Mouse (Mus musculus) megakaryocyte-erythroid progenitor cell, adult 5-6 weeks (primary cell): ENCODE results near the gene Cenpb. TPM values are rescaled to one million over a fixed set of nuclear protein-coding genes. Genes with fewer than 3 reads are reported as not detected.
A peak's percentile ranks its signal among the peaks of the same experiment; 100 is the strongest.

Experiments used
- ATAC-seq: replicated peaks from 2 replicates; pipeline ENCODE4 v1.8.0; 2016; ENCODE audit warnings: mild to moderate bottlenecking, inconsistent platforms; ENCODE audit not compliant: severe bottlenecking, poor library complexity, low FRiP score, low TSS enrichment
- total RNA-seq, 2 experiments: library from RNA; stranded (forward) in 1 of 2; stranded (reverse) in 1 of 2; fragments of 200-1000, 215-1000 nt in 1 of 2; fragments of >200 nt in 1 of 2; fragmentation: Nextera tagmentation in 1 of 2; gene quantifications; 2 replicates each; pipeline ENCODE4 v1.2.3; 2014 to 2017

Gene Cenpb
- total RNA-seq, 2 experiments from 2014 or later: 6.8 to 8.8 TPM

DNA sequence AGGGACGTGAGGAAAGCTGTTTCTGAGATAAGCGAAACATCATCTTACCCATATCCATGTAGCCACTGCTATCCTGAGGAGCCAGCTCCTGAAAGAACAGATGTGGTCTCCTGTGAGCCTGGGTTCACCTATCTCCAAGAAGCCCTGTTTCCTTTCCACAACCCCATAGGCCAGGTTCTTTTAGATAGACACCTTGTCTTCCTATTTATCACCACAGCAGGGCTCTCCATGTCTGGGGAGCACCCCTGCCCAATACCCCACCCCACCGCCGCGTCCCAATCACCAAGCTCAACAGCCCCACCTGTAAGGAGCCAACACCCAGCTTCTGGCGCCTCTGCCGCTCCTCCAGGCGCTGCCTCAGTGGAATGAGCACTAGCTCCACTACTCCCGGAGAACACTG lies 7.5 kb downstream of the Cenpb start:
- ATAC-seq: 0 out of 2 replicates have a peak, but pooled peaks have one; percentile 16

DNA sequence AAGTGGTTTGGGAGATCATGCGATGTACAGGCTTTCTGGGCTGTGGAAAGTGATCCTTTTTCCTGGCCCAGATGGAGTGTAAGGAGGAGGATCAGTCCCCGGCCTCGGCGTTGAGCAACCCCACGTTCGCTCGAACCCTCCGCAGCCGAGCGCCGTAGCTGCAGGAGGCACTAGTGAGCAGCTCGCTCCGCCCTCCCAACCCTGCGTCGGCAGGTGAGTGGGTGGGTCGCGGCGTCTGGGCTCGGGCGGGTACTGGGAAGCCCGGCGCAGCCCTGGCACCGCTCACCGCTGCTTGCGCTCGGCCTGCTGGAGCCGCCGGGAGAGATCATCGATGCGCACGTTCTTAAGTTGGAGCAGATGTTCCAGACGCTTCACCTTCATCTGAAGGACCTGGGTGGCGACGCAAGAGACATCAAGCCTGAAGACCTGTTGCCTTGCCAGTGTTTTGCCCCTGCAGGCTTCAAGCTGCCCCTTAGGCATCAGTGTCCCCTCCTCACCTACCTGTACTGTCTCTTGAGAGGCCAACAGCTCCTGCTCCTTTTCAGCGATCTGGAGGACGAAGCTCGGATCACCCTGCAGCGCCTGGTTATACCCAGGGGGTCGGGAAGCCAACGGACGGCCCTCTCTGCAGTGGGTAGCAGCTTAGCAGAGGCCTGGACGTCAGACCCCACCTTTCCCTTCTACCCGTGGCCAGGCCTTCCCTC lies 8.3 kb downstream of the Cenpb start:
- ATAC-seq: no peak

DNA sequence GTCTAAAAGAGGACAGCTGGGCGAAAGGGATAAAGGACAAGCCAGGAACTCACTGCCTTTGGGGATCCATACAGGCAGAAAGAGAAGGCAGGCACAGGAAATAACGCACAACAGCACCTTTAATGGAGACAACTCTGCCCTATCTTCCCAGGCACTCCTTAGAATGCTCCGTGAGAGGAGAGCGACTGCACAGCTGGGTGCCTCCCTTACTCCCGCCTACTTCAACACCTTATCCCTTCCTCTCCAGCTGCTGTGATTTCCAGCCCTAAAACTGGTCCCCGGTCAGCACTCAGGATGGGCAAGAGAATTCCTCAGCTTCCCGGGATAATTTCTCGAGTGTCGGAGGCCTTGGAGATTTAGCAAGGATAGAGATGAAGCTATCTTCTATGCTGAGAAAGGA lies 8.9 kb downstream of the Cenpb start:
- ATAC-seq: 0 out of 2 replicates have a peak, but pooled peaks have one; percentile 6

DNA sequence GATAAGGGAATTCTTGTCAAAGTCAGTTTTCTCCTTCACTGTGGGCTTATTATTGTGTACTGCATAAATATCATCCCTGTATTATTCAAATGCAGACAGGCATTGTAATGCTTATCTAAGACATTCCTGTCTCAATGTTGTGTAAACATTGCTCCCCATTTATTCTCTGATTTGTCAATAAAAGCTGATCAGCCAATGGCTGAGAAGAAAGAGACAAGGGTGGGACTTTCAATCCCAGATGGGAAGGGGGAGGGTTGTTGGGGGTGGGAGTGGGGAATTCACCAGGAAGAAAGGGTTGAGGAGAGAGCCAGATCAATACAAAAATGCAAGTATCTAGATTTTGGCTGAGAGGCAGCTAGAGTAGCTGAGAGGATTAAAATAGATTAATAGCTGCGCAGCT lies 11.0 kb downstream of the Cenpb start:
- no peak for ATAC-seq

DNA sequence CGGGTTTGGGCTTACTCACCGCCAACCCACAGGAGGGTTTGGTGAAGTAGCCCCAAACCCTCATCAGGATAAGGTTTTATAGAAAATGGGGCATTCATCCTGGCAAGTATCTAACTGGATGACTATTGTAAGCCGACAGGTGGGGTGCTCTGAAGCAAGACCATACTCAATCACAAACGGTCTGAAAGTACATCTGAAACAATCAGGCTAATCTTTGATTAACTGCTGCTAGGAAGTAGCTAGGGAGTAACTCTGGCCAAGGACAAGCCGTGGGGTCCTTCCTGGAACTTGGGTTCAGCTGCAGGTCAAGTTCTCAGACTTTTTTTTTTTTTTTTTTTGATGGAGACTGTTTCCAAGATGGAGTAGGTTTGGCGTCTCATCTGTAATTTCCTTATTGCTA lies 11.9 kb downstream of the Cenpb start:
- ATAC-seq: no peak

DNA sequence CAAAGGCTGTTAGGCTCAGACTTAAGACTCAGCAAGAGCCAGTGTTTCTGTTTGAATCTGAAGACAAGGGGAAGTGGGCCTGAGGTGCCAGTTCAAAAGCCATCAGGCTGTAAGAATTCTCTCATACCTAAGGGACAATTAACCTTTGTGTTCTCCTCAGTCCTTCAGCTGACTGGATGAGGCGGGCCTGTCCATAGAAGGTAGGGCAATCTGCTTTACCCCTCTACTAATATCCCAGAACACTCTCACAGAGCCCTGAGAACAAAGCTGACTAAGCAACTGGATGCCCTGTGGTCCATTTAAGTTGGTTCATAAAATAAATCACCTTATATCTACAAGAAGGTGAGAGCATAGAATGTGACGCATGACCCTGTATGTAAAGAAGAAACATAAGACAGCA lies 13.7 kb downstream of the Cenpb start:
- no peak for ATAC-seq

DNA sequence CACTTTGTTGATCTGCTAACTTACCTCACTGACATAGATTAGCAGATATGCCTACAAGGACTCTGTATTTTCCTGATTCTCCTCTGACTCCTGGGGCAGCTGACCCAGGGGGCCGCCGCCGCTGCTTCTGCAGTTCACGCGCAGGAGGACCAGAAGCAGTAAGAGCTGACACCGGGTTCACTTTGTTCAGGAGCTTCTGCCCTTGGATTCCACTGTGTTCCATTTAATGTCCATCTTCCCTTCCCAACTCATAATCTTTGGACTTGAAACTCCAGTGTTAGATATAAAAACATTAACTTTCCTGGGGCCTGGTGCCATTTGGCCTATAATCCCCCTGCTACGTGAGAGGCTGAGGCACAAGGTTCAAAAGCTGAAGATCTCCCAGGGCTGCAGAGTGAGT lies 15.9 kb downstream of the Cenpb start:
- no peak for ATAC-seq

DNA sequence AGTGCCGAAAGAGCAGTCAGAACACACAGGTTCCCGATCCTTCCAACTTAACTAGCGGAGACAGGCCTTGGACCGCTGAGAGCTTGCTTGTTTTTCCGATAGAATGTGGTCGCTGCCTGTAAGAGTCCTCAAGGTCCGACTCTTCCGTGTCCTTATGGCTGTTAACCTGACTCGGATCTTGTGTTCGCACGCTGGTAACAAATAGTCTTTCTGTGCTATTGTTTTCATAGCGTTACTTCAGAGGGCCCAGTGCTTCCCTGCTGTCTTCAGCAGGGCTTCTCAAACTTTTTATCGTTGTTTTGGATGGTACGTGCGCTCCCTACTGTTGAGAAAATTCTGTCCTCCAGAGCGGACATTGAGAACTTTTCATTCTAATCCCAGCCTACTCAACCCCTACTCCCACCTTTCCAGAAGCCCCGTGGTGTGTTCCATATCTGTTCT lies 19.2 kb downstream of the Cenpb start:
- ATAC-seq: peak; percentile 16; the same call in 1 of the 2 replicates

DNA sequence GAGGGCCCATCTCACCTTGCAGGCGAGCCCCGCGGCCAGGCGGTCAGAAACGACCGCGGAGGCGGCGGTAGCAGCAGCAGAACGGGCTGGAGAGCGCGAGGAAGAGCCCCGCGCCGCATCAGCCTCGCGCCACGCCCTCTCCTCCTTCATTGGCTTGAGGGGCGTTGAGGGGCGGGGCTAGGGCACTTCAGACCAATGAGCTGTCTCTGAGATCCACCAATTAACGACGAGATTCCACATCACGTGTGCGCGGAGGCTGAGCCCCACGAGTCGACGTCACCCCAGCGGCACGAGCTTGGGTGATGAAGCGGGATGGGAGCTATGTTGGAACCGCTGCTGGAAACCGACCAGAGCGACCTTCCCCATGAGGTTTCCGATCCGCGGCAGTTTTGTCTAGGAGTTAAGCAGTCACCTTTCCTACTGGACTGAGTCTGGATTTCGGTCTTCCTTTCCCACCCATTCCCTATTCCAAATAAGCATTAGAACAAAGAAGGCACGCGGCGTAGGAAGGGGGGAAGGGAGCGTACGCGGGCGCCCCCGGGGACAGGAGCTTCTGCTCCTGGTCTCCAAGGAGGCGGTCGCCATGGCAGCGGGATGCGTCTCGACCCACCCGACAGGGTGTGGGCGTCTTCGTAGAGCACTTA lies 19.8 kb downstream of the Cenpb start, which contains the start of gene 1700037H04Rik:
Gene 1700037H04Rik, minus strand, starts transcription at position 144 of the 644 bp plus-strand sequence.
- peak; percentile 96 for ATAC-seq

DNA sequence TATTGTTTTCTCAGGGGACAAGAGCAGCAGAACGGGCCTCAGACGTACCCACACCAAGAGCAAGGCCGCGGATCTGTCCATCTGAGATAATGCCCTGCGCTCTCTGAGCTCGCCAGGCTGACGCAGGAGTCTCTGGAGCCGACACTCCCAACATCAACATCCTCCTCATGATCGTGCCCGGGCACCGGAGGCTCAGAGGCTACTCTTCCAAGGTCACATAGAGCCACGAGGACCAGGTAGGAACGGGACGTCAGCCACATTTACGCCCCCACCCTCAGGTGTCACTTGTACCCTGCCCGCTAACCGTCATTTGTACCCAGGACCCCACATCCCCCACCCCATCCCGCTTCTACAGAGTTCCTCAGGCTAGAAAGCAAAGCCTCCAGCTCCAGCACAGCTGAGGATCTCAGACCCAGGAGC lies 20.4 kb downstream of the Cenpb start:
- ATAC-seq: peak; percentile 80

DNA sequence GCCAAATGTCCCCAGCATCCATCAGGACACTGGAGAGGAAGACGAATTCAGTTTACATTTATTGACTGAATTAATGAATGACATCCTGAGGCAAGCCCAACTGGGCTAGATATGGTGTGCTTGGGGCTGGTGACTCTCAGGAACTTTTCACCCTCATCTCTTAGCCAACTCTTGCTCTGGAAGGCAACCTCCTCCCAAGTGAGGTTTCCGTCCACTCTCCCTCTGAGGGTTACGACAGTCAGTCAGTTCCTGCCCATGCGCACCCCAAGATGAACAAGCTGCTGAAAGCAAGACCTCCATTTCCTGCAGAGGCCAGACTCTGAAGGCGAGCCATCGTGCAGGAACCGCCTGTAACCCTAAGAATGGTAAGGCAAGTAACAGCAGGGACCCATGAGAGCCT lies 22.9 kb downstream of the Cenpb start:
- no peak for ATAC-seq

DNA sequence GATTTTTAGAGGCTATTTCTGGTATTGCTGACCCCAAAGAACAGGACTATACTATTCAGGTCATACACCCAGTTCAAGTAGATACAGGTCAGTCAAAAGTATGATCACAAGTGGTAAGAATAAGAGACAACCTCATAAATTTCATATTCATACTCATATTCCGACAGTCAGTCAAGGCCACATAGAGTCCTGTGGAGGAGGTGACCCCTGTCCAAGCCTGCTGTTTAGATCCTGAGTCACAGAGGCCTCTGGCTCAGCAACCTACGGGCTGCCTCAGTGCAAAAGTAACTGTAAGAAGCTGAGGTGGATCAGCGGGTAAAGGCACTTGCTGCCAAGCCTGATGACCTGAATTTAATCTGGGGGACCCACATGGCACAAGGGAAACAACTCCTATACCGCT lies 25.8 kb downstream of the Cenpb start:
- no peak for ATAC-seq

DNA sequence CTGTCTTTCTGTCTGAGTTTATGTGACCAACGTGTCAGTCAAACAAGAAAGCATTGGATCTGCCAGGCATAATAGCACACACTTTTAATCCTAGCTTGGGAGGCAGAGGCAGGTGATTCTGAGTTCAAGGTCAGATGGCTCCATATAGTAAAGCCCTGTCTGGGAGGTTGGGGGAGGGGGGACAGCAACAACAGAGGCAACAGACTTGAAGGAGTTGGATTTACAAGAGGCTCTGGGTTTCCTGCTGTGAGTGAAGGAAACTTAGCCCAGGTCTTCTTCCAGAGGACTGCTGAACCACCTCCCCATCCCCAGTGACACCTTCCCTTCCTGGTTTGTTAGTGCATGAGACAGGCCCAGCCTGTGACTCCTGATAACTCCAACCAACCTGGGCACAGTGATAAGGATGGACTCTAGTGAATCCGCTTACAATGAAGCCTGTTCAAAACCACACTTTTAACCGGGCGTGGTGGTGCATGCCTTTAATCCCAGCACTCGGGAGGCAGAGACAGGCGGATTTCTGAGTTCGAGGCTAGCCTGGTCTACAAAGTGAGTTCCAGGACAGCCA lies 27.6 kb downstream of the Cenpb start:
- ATAC-seq: peak; percentile 93

DNA sequence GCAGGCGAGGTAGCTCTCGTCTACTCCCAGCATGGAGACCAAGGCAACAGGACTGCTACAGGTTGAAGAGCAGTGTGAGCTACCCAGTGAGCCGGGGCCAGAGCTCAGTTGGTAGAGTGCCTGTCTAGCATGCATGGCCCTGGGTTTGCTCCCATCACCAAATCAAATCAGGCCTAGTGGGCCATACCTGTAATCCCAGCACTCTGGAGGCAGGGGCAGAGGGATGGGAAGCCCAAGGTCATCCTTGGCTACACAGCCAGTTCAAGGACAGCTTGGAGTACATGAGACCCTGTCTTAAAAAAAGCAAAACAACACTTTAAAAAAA lies 30.7 kb downstream of the Cenpb start:
- no peak for ATAC-seq

DNA sequence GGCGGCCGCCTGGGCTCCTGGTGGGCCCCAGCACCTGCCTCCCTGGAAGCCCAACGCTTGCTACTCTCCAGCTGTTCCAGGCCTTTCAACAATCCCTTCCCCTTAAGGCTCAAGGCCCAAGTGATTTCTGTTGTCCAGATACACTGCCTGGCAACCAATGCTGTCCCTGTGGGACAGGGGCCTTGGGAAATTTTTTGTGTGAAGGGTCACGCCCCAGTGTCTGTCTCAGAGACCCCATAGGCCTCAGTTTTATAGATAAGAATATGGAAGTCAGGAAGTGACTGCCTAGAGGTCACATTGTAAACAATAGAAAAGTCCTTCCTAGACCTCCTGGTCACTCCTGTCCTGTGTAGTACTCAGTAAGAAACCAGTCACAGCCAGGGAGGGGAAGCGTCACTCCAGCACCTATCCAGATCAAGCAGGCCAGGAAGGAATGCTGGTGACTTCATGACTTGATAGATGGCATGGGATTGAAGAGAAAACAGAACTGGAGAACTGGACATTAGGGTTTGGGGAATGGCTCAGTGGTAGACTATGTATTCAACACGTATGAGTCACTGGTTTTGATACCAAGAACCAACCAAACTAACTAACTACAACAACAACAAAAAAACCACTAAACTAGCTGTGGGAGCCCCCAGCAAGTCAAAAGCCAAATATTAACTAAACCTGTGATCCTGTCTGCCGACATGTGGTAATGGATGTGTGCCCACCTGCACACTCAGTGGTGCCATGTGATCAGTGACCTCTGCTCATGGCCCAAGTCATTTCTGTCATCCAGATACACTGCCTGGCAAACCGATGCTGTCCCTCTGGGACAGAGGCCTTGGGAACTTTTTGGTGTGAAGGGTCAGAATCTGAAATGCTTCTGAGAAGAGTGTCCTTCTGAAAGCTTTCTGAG lies 31.3 kb downstream of the Cenpb start:
- ATAC-seq: no peak

DNA sequence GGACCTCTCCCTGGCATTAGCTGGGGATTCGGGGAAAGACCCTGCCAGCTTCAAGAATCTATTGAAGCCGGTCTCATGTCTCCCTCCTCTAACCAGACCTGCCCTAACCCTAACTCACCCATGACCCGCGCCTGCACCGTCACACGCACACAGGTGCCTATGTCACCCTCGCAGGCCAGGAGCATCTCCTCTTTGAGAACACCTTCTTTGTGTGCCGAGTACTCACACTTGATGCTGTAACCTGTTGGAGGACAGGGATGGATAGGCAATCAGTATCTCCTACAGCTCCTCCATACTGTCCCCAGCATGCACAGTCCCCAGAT lies 32.9 kb downstream of the Cenpb start:
- no peak for ATAC-seq

DNA sequence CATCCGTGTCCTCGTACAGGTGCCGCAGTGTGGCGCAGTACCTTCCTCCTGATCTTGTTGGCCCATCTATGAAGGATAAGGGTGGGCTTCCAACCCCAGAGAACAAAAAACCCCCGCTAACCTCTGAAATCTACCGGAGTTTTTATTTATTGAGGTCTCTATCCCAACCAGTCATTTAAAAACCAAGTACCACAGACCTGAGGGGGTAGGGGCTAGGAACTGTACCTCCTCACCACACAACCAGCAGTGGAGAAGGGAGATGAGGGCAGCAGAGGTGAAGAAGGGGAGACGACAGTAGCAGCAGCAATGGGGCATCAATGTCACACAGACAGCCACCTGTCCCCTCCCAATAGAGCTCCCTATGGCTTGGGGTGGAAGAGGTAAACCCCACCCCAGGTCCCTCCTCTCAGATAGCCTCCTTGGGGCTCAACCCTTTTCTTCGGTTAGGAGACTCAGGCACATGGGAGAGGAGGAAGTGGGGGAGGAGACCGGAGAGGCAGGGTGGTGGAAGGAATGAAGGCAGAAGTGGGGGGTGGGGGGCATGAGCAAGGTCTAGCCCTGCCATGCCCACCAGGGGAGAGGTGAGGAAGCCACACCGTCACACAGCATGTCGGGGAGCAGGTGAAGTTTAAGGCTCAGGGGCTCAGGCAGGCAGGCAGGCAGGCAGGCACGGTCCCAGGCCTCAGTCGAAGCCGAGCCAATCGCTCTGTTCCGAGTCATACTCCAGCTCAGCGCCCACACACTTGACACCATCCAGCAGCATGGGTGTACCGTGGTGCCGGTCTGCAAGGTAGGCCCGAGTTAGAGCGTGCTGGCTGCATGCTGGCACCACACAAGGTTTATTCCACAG lies 33.4 kb downstream of the Cenpb start:
- ATAC-seq: no peak

DNA sequence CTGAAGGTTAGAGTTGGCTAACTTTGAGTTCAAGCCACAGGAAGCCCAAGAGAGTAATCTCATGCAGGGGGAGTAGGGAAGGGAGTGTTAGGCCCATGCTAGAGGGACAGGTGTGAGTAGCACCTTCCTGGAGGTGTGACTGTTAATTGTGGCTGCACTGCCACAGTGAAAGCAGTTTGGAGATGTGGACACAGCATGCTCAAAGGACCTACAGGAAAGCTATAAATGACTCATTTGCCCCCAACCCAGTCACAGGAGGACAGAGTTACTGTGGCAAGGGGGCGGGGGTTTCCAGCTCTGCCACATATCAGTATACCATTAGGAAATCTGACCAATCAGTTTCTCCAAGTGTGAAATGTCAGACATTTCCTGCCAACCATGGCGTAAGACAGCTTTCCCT lies 34.3 kb downstream of the Cenpb start:
- no peak for ATAC-seq

DNA sequence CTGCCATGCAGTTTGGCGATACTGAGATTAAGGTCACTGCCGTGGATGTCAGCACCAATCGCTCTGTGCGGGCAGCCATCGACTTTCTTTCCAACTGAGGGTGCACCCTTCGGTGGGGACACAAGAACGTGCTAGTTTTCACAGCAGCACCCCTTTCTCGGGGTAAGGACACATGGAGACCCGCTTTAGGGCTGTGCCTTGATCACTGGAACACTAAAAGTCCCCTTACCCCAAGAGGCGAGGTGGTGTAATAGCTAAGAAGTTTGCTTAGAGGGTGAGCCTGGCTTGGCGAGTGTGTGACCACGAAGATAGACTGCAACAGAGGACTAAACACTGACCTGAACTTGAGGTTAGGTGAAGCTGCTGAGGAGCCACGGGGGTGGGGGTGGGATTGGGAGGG lies 34.7 kb downstream of the Cenpb start:
- ATAC-seq: no peak
